Mouse (Mus musculus) midbrain, postnatal 0 days (tissue): ENCODE data around the gene Gm6685. TPM values are rescaled to one million over a fixed set of nuclear protein-coding genes. Genes with fewer than 3 reads are reported as not detected.

ENCODE experiments used
- ATAC-seq: fragments of 200-750 bp; cut with Nextera tagmentation; 2 replicates; pipeline ENCODE4 v1.8.0; 2017; ENCODE audit warnings: moderate number of reproducible peaks, mild to moderate bottlenecking, moderate TSS enrichment, moderate library complexity; ENCODE audit not compliant: low FRiP score
- DNase-seq: peaks from one replicate; pipeline ENCODE4 v3.0.0-alpha.2; 2015; ENCODE audit warnings: low spot score
- H3K27ac ChIP-seq: fragments of 300-500 bp; sonication (generic); 2 replicates; pipeline ENCODE4 v1.5.1; 2014; ENCODE audit warnings: low read depth, mild to moderate bottlenecking, low read length, mixed read lengths
- H3K27me3 ChIP-seq: fragments of 300-500 bp; sonication (generic); 2 replicates; pipeline ENCODE4 v1.6.1; 2014; ENCODE audit warnings: low read length, control low read depth, mixed read lengths; ENCODE audit not compliant: insufficient read depth
- H3K36me3 ChIP-seq: fragments of 300-500 bp; sonication (generic); 2 replicates; pipeline ENCODE4 v1.6.1; 2014; ENCODE audit warnings: low read length, control low read depth, mixed read lengths; ENCODE audit not compliant: insufficient read depth
- H3K4me1 ChIP-seq: fragments of 300-500 bp; sonication (generic); 2 replicates; pipeline ENCODE4 v1.6.1; 2014; ENCODE audit warnings: mild to moderate bottlenecking, control low read depth, antibody characterized with exemption, low read length, mixed read lengths; ENCODE audit not compliant: insufficient read depth
- H3K4me2 ChIP-seq: fragments of 300-500 bp; sonication (generic); 2 replicates; pipeline ENCODE4 v1.6.1; 2014; ENCODE audit warnings: low read depth, mild to moderate bottlenecking, low read length, mixed read lengths; ENCODE audit not compliant: poor library complexity, severe bottlenecking
- H3K4me3 ChIP-seq: fragments of 300-500 bp; sonication (generic); 2 replicates; pipeline ENCODE4 v1.5.1; 2014; ENCODE audit warnings: low read depth, mild to moderate bottlenecking, low read length, moderate library complexity
- H3K9ac ChIP-seq: fragments of 300-500 bp; sonication (generic); replicated peaks from 2 replicates; pipeline ENCODE4 v1.6.1; 2014; ENCODE audit warnings: mild to moderate bottlenecking, low read length, moderate library complexity, mixed read lengths; ENCODE audit not compliant: poor library complexity, severe bottlenecking
- H3K9me3 ChIP-seq: fragments of 300-500 bp; sonication (generic); 2 replicates; pipeline ENCODE4 v1.6.1; 2016; ENCODE audit warnings: low read length, control low read depth
- CTCF ChIP-seq: IDR thresholded peaks from 2 replicates; pipeline ENCODE4 v1.5.1; 2016; ENCODE audit warnings: antibody characterized with exemption, mild to moderate bottlenecking
- WGBS: fragments of 180-500 bp; shearing (Covaris S2); extraction: QIAGEN DNeasy Blood & Tissue Kit; methylation state at CpG from one replicate; pipeline ENCODE4 v1.1.7; 2014; 5-methylcytosine and 5-hydroxymethylcytosine counted together
- polyA plus RNA-seq: library from polyadenylated mRNA; unstranded; fragments of >200 nt; fragmentation: Nextera tagmentation; extraction: Ambion mirVana; gene quantifications from 2 replicates; pipeline ENCODE4 v1.2.1, GENCODE M21; 2015
- total RNA-seq: library from RNA; depleted of rRNA; stranded (reverse); fragments of >200 nt; gene quantifications from 2 replicates; pipeline ENCODE4 v1.2.3, GENCODE M21; 2014; rRNA removed

Gm6685 gene
- total and polyA plus RNA-seq, 2 experiments from 2014 or later = 0.38 TPM; not detected in 1

GRCm38 (mm10) chr11:28343465-28343864, 3.8 kb upstream of the Gm6685 start:
- DNase-seq (no peak), ATAC-seq (no peak)
- no peak overlapping the region for H3K4me2 ChIP-seq
- H3K36me3 ChIP-seq = no peaks in the 10 kb centered on the region
- no peak overlapping the region for H3K27ac ChIP-seq
- no peak overlapping the region for H3K4me3 ChIP-seq
- no peaks in the 10 kb centered on the region for H3K27me3 ChIP-seq
- H3K9me3 ChIP-seq = no peaks in the 10 kb centered on the region
- 96% methylated on average over 2 of the region's 2 CpGs for WGBS
- H3K9ac ChIP-seq = no peak overlapping the region
- TF ChIP-seq CTCF = no peak
- H3K4me1 ChIP-seq = no peaks in the 10 kb centered on the region

DNA sequence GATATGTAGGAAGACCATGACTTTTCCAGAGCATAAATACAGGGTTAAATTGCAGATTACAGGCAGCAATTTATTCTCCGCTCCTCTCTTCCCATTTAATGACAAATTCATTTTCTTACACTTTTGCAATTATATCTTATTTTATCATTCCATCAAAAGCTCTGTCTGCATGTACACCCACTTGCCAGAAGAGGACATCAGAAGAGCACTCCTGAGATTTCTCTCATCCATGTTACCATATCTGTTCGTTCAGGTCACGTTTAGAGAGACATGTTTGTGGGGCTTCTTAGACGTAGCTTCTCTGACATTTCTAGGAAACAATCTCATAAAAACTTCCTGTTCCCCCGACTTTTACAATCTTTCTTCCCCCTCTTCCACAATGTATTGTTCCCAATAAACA, 2.2 kb upstream of the Gm6685 start:
- DNase-seq = no peak
- Histone ChIP-seq H3K4me3 (no peak overlapping the region), H3K27ac (no peak overlapping the region), H3K9ac (no peak overlapping the region), H3K9me3 (no peaks in the 10 kb centered on the region), H3K36me3 (no peaks in the 10 kb centered on the region), H3K4me2 (no peak overlapping the region), H3K4me1 (no peaks in the 10 kb centered on the region), H3K27me3 (no peaks in the 10 kb centered on the region)
- TF ChIP-seq CTCF = peak; percentile 54
- WGBS = 69% methylated on average over 5 of the region's 5 CpGs
- ATAC-seq = no peak

DNA sequence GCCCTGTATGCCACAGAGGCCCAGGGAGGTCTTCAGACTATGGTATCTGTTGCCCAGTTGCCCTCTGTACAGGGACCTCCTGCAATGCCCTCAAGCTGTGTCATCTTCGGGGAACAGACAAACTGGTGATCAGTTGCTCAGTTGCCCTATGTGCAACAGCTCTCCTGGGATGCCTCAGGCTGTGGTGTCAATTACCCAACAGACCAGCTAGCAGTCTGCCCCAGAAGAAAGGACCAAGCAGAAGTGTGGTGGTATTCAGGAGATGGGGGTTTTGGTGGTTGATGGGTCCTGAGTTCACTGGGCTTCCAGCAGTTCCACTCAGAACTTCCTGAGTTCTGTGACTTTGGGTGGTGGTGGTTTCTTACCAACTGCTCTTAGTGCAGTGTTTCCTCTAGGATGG, 11.8 kb downstream of the Gm6685 start:
- no peak for ATAC-seq
- no peak for DNase-seq

DNA sequence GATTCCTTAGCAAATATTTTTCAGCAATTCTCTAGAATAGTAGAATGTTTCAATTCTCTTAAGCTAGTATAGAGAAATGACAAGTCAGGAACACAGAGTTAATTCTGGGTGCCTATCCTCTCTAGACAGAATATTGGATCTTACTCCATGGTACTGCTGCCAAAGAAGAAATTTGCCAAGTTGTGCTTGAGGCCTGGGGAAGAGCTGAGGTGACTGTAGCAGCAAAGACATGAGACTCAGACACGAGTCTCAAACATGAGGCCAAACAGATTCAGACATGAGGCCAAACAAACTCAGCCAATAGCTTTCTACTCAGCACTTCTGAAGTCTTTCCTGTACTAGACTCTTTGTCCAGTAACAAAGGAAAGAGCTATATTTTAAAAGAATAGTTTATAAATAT, 26.3 kb downstream of the Gm6685 start:
- DNase-seq (no peak), ATAC-seq (no peak)
- WGBS = 75% methylated on average over 1 of the region's 1 CpGs
- H3K36me3 ChIP-seq = no peaks in the 10 kb centered on the region
- no peak overlapping the region for H3K4me2 ChIP-seq
- no peak for TF ChIP-seq CTCF
- no peaks in the 10 kb centered on the region for H3K9me3 ChIP-seq
- H3K4me1 ChIP-seq = no peaks in the 10 kb centered on the region
- H3K4me3 ChIP-seq = no peak overlapping the region
- H3K9ac ChIP-seq = no peak overlapping the region
- H3K27ac ChIP-seq = no peak overlapping the region
- no peaks in the 10 kb centered on the region for H3K27me3 ChIP-seq

More for the DNA sequence above, 11.8 kb downstream of the Gm6685 start:
- Histone ChIP-seq H3K4me2 (no peak overlapping the region), H3K9me3 (no peaks in the 10 kb centered on the region; the same call in 1 of the 2 replicates), H3K9ac (no peak overlapping the region), H3K27me3 (no peaks in the 10 kb centered on the region), H3K4me1 (no peaks in the 10 kb centered on the region), H3K27ac (no peak overlapping the region), H3K36me3 (no peaks in the 10 kb centered on the region), H3K4me3 (no peak overlapping the region)
- TF ChIP-seq CTCF = no peak
- 75% methylated on average over 1 of the region's 1 CpGs for WGBS

DNA sequence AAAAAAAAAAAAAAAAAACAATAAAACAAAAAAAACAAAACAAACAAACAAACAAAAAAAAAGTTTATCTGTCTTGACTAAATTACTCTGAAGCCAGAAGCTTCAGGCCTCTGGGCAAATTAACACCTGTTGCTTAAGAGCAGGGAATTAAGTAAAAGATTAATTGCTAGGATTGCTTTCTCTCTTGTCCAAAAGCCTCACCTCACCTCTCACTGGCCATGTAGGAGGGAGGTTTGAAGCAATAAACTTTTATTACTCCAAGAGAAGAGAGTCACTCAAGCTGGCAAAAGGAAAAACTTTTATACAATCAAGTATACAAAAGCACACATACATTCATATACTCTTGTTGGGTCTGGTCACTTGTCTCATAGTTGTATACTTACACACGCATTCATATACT, 31.9 kb downstream of the Gm6685 start:
- DNase-seq (no peak), ATAC-seq (no peak)
- Histone ChIP-seq H3K4me3 (no peak overlapping the region), H3K9ac (no peak overlapping the region), H3K4me2 (no peak overlapping the region), H3K9me3 (no peaks in the 10 kb centered on the region), H3K27me3 (no peaks in the 10 kb centered on the region), H3K27ac (no peak overlapping the region), H3K36me3 (no peaks in the 10 kb centered on the region), H3K4me1 (no peaks in the 10 kb centered on the region)
- 85% methylated on average over 1 of the region's 1 CpGs for WGBS
- TF ChIP-seq CTCF = no peak

GRCm38 (mm10) chr11:28290440-28290839, 49.2 kb downstream of the Gm6685 start:
- WGBS = 63% methylated on average over 1 of the region's 1 CpGs
- TF ChIP-seq CTCF = no peak
- ATAC-seq = peak; percentile 74; the same call in 1 of the 2 replicates
- H3K4me2 ChIP-seq = no peak overlapping the region
- no peak overlapping the region for H3K27ac ChIP-seq
- no peak overlapping the region for H3K9ac ChIP-seq
- no peaks in the 10 kb centered on the region for H3K9me3 ChIP-seq
- no peaks in the 10 kb centered on the region for H3K27me3 ChIP-seq
- DNase-seq = no peak
- no peaks in the 10 kb centered on the region for H3K4me1 ChIP-seq
- H3K4me3 ChIP-seq = no peak overlapping the region
- no peaks in the 10 kb centered on the region for H3K36me3 ChIP-seq

Other genes with a start within 250 kb of the Gm6685 start
- 40.7 and 43.1 TPM in 2 replicates for gene Ccdc85a, start 244.5 kb upstream of the Gm6685 start, total RNA-seq
- 63.8 and 66.1 TPM in 2 replicates for gene Ccdc85a, start 244.5 kb upstream of the Gm6685 start, polyA plus RNA-seq